Mouse (Mus musculus) inflammation-experienced regulatory T-cells, adult 6 months (primary cell): ENCODE data around the gene Olfr885. TPM values are rescaled to one million over a fixed set of nuclear protein-coding genes. Genes with fewer than 3 reads are reported as not detected.

Source experiments
- ATAC-seq: one replicate; pipeline ENCODE4 v1.8.0; 2017
- polyA plus RNA-seq, 3 experiments: library from polyadenylated mRNA; unstranded; fragments of 100-300 nt; shearing (Covaris generic); gene quantifications; one replicate each; pipeline ENCODE4 v1.2.1; 2017

The Olfr885 gene
- polyA plus RNA-seq: not detected

DNA sequence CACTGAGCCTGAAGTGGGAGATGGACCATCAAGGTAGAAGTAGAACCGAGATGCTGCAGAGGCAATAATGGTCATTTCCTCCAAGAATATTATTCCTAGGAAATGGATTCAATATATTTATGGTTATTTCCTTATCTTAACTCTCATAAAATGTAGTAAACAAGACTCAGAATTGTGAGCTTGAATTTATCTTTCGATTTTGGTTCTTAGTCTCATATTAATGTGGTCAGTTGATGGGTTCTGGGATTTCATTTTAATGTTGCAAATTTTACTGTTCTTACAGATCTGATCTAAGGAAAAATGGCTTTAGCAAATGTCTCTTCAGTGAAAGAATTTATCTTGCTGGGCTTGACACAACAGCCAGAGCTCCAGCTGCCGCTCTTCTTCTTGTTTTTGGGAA lies at the start of gene Olfr885:
Gene Olfr885, plus strand, starts transcription at position 301 of the 400 bp plus-strand sequence.
- no peak for ATAC-seq

DNA sequence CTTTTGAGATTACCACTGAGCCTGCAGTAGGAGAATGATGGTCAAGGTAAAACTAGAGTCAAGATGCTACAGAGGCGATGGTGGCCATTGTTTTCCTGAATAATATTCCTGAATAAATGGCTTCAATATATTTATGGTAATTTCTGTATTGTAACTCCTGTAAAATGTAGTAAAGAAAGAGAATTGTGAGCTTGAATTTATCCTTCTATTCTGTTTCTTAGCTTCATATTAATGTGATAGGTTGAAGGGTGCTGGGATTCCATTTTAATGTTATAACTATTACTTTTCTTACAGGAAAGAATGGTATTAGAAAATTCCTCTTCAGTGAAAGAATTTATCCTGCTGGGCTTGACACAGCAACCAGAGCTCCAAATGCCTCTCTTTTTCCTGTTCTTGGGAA lies 35.6 kb upstream of the Olfr885 start, which contains the start of gene Olfr883:
Gene Olfr883, plus strand, starts transcription at position 301 of the 400 bp plus-strand sequence.
- no peak for ATAC-seq

DNA sequence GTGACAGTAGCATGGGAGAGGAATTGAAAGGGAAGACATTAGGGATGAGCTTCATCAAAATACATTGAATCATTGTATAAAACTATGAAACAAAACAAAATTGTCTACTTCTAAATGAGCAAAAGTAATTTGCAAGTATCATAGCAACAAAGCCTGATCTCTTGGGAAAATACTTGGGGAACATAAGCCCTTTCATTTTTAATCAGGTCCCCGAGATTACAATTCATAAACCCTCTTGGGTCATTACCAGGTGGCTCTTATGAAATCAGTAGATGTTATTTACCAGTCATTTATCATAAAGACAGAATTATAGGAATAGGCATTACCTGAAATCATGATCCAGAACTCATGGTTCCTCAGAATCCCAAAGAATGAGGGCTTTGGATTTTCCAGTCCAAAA lies 14.9 kb upstream of the Olfr885 start, which contains the start of gene Olfr884:
Gene Olfr884, plus strand, starts transcription at position 301 of the 400 bp plus-strand sequence.
- no peak for ATAC-seq

DNA sequence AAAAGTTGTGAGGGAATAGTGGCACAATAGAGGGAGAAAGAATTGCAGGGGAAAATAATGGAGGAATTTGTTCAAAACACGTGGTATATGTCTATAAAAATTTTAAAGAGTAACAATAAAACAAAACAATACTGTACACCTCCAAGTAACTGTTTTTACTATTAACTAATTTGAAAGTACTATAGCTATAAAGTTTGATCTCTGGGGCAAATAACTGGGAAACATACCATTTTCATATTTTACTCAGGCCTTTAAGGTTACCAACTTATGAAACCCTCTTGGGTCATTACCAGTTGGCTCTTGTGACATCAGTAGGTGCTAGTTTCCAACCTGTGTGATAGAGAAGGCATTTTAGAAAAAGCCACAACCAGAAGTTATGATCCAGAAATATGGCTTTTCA lies 22.6 kb downstream of the Olfr885 start, which contains the start of gene Olfr887:
Gene Olfr887, plus strand, starts transcription at position 301 of the 400 bp plus-strand sequence.
- ATAC-seq: no peak

DNA sequence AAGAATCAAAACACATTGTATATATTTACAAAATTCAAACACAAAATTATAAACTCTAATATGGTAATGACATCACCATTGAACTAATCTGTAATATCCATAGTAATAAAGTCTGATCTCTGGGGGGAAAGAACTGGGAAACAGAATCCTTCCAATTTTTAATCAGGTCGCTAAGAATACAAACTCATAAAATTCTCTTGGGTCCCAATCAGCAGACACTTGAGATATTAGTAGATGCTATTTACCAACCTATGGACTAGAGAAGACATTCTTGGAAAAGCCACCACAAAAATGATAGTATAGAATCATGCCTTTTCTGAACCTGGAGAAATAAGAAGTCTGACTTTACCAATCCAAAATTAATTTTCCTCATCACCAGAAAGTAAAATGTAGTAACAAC lies 46.7 kb downstream of the Olfr885 start, which contains the start of gene Olfr888:
Gene Olfr888, plus strand, starts transcription at position 301 of the 400 bp plus-strand sequence.
- ATAC-seq: no peak

Other genes with a start within 250 kb of the Olfr885 start
- gene Olfr877, start 207.1 kb upstream of the Olfr885 start, polyA plus RNA-seq: under 1 TPM in 1 of 3 experiments, not detected in 2; 0.20 TPM
- not detected for gene Olfr145, start 164.6 kb upstream of the Olfr885 start, polyA plus RNA-seq
- gene Olfr878, start 143.5 kb upstream of the Olfr885 start, polyA plus RNA-seq: under 1 TPM; 0.13 to 0.27 (median 0.13) TPM
- gene Olfr881, start 69.5 kb upstream of the Olfr885 start, polyA plus RNA-seq: not detected
- not detected for gene Olfr883, start 35.5 kb upstream of the Olfr885 start, polyA plus RNA-seq
- gene Olfr884, start 14.8 kb upstream of the Olfr885 start, polyA plus RNA-seq: not detected
- gene Olfr887, start 22.8 kb downstream of the Olfr885 start, polyA plus RNA-seq: not detected
- not detected for gene Olfr888, start 46.8 kb downstream of the Olfr885 start, polyA plus RNA-seq
- gene Olfr889, start 53.9 kb downstream of the Olfr885 start, polyA plus RNA-seq: under 1 TPM in 2 of 3 experiments, not detected in 1; 0.09 to 0.21 TPM
- under 1 TPM in 1 of 3 experiments, not detected in 2; 0.22 TPM for gene Olfr890, start 81.2 kb downstream of the Olfr885 start, polyA plus RNA-seq
- not detected for gene Olfr891, start 119.5 kb downstream of the Olfr885 start, polyA plus RNA-seq
- gene Olfr893, start 147.0 kb downstream of the Olfr885 start, polyA plus RNA-seq: not detected
- gene Olfr894, start 156.7 kb downstream of the Olfr885 start, polyA plus RNA-seq: not detected
- not detected for gene Olfr143, start 191.5 kb downstream of the Olfr885 start, polyA plus RNA-seq
- gene Olfr895, start 206.5 kb downstream of the Olfr885 start, polyA plus RNA-seq: not detected
- not detected for gene Olfr896-ps1, start 229.8 kb downstream of the Olfr885 start, polyA plus RNA-seq